Mouse (Mus musculus): ENCODE measurements around the gene 9330182L06Rik.

Gene 9330182L06Rik

GRCm38 (mm10) chr5:9361982-9362661 is 96.2 kb downstream of the 9330182L06Rik start:
- DNase-seq (ENCODE audit: low spot score) = no peak

- no peak for DNase-seq (ENCODE audit: low spot score)
These were observed 99.0 kb downstream of the 9330182L06Rik start for GRCm38 (mm10) chr5:9364937-9365336.

DNA sequence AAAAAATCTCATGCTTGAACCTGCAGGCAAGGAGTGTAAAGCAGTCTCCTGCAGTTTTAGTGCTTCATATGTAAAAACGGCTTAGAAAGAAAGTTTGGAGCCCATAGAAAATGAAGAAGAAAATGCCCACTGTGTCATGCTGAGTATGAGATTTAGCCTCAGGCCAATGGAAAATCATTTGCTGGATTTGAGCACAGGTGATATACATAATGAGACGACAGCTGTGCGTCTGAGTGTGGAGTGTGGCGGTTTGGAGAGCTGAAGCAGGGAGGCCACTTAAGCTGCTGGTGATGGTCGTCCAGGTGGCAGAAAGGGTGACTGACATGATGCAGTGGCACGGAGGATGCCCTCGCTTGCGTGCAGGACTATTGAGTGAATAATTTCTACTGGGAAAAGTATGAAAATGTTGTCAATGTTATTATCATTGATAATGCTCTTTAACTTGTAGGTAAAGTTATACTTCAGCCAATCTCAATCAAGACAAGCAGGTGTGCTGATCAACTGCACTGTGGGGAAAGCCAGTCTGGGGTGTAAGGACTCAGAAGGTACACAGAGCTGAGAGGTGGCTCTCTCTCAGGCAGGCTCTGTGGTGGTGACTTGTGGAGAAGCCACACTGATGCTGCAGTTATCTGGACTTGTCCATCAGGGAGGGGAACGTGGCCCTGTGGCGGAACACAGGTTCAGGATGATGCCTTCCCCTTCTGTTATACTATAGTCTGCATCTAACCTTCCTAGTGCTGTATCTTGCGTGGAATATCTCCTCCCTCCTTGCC is 102.2 kb downstream of the 9330182L06Rik start:
- no peak for DNase-seq (ENCODE audit: low spot score)

DNA sequence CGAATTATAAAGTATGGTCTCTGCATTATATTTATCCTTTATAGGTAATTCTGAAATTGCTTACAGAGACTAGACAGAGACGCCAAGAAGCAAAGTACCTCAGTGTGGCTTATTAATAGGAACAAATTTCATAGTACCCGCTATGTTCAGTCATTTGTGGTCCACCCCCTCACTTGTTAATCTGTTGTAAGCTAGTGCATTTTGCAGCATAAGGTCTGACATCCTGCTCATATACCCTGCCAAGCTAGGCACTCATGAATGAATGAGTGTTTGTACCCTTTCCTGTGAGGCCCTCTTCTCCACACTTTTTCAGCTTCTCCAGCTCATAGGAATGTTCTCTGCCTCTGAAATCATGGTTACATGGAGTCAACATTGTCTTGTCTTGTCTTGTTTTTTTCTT is 105.2 kb downstream of the 9330182L06Rik start:
- no peak for DNase-seq (ENCODE audit: low spot score)

GRCm38 (mm10) chr5:9373341-9373740 is 107.4 kb downstream of the 9330182L06Rik start:
- no peak for DNase-seq (ENCODE audit: low spot score)

DNA sequence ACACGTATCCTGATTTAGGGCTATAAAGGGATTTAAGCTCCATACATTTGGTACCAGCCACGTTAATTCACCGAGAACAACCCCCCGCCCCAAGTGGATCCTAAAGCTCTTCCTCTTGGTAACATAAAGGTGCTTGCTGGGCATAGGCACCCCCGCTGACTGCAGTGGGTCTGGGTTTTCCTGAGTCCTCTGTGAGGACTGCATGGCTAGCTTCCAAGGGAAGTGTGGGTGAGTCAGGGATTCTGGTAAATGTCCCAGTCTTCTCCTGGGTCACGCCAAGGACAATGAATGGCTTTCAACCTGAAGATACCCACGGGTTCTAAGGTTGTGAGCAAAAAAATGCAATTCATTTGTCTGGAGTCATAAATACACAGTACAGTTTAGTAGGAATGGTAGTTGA is 124.0 kb downstream of the 9330182L06Rik start:
- peak; percentile 88 for DNase-seq (ENCODE audit: low spot score)

DNA sequence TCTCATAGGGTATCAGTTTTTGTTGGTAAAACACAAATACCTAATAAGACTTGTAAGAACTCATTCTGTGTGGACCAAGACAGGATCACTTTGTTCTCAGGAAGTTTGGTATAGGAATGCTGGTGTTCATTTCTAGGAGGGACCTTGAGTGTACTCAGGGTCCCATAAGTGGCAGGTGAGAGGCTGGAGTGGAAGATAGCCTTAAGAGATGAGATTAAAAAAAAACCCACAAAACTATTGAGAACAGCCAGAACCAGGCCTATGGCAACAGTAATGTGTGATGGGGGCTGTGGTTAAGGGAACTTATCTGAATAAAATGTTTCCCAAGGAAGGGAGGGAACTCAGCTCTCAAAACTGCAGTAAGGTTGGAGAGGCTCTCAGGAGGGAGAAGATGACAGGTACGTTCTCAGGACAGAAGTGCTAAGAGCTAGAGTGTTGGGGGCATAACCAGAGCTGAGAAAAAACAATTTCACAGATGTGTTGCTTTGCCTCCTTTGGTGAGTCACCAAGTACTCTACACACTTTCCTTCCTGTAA is 126.0 kb downstream of the 9330182L06Rik start:
- DNase-seq (ENCODE audit: low spot score) = no peak

DNA sequence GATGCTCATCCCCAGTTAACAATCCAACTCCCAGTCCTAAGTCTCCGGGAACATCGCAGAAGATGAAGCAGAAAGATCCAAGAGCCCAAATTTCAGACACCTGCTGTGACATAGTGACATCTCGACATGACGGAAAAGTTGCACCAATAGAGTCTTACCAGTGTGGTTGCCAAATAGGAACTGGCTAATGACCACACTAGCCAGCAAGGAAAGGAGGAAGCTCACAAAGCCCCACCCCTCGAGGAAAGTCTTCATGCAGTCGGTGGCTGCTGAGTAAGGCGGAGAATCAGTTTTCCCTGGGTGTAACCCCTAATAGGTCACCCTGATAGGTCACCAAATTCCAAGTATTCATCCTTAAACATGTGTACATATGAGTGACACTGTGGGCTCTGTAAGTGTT is 151.2 kb downstream of the 9330182L06Rik start:
- no peak for DNase-seq (ENCODE audit: low spot score)

GRCm38 (mm10) chr5:9417802-9418201 is 151.9 kb downstream of the 9330182L06Rik start:
- no peak for DNase-seq (ENCODE audit: low spot score)

- DNase-seq (ENCODE audit: low spot score) = peak; percentile 65
These were observed 154.0 kb downstream of the 9330182L06Rik start for GRCm38 (mm10) chr5:9419964-9420363.

GRCm38 (mm10) chr5:9424464-9424863 is 158.5 kb downstream of the 9330182L06Rik start:
- no peak for DNase-seq (ENCODE audit: low spot score)

DNA sequence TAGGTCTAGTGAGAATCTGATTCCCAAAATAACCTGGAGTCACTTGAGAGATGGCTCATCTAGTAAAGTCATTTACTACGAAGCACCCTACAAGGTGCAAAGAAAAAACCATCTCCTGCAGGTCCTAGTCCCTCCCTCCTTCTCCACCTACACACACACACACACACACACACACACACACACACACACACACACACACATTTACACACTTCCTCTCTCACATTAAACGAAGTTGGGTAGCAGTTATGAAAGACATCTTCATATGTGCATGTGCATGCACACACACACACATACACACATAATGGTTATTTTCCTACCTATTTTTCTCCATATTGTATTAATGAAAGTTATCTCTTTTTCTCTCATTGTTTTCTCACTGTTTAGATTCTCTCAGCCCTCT is 161.2 kb downstream of the 9330182L06Rik start:
- no peak for DNase-seq (ENCODE audit: low spot score)

GRCm38 (mm10) chr5:9427581-9428241 is 161.8 kb downstream of the 9330182L06Rik start:
- DNase-seq (ENCODE audit: low spot score) = peak; percentile 77

- DNase-seq (ENCODE audit: low spot score) = no peak
These were observed 162.8 kb downstream of the 9330182L06Rik start for GRCm38 (mm10) chr5:9428728-9429127.

- no peak for DNase-seq (ENCODE audit: low spot score)
These were observed 180.2 kb downstream of the 9330182L06Rik start for GRCm38 (mm10) chr5:9446146-9446545.

DNA sequence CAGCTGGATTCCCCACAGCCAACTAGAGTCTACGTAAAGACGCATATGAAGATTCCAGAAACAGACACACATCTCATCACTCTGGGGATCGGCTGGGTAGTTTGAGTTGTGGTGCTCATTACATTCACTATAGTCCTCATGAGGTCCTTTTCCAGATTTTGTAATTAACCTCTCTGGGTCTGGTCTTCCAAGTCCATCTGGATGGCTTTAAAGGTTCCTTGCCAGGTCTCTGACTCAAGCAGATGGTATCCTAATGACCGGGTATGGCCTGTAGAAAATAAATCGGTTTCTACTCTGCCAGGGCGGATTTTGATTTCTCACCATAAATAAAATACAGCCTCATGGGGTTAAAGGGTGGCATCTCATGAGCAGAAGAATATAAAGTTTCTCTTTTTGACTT is 183.0 kb downstream of the 9330182L06Rik start:
- peak; percentile 42 for DNase-seq (ENCODE audit: low spot score)

- no peak for DNase-seq (ENCODE audit: low spot score)
These were observed 183.7 kb downstream of the 9330182L06Rik start for GRCm38 (mm10) chr5:9449570-9449969.

GRCm38 (mm10) chr5:9453298-9453697 is 187.4 kb downstream of the 9330182L06Rik start:
- no peak for DNase-seq (ENCODE audit: low spot score)

- no peak for DNase-seq (ENCODE audit: low spot score)
These were observed 211.7 kb downstream of the 9330182L06Rik start for GRCm38 (mm10) chr5:9477587-9477986.

DNA sequence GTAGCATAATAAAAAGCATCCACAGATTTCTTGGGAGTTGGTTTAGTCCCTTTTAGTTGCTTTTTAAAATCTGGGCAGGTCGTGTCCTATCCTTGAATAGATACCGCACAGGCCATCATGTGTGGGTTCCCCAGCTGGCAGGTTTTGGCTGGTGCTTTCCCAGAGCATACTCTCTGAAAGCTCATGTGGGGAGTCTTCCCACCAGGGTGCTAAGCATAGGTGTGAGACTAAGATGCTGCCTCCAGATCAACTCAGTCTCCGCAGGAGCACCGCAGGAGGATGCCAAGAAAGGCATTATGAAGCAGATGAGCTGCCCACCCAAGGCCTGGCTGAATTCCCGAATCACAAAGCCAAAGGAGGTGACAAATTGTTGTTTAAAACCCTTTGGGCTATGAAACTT is 229.5 kb downstream of the 9330182L06Rik start:
- DNase-seq (ENCODE audit: low spot score) = no peak

GRCm38 (mm10) chr5:9497235-9497634 is 231.3 kb downstream of the 9330182L06Rik start:
- no peak for DNase-seq (ENCODE audit: low spot score)

DNA sequence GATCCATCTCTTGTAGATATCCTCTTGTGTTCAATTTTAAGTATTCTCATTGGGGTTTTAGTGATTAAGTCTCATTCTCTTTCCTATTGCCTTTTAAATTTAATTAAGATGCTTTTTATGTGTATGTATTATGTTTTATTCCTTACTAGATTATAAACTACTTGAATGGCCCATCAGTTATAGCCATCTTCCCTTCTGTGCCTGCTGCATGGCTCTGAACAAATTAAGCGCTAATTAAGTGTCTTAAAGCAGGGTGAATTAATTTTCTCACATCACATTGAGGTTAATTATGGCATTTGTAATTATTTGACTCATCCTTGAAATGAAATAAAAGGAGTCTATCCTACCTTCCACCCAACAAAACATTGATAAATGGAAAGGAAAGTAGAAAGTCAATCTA is 245.1 kb downstream of the 9330182L06Rik start:
- no peak for DNase-seq (ENCODE audit: low spot score)

- no peak for DNase-seq (ENCODE audit: low spot score)
These were observed 259.6 kb downstream of the 9330182L06Rik start for GRCm38 (mm10) chr5:9525507-9525906.

Measured in MN1 (cell line).